Mouse (Mus musculus) myocyte (in vitro differentiated cells): ENCODE measurements around the gene A930009A15Rik. TPM values are rescaled to one million over a fixed set of nuclear protein-coding genes. Genes with fewer than 3 reads are reported as not detected.

Source experiments
- H3K27me3 ChIP-seq: one replicate; pipeline ENCODE4 v1.6.1; 2011; ENCODE audit not compliant: control insufficient read depth, insufficient read depth, insufficient read length
- H3K36me3 ChIP-seq: one replicate; pipeline ENCODE4 v1.6.1; 2011; ENCODE audit not compliant: control insufficient read depth, insufficient read depth
- H3K4me2 ChIP-seq: one replicate; pipeline ENCODE4 v1.6.1; 2011; ENCODE audit warnings: low read depth, control low read depth
- H3K4me3 ChIP-seq: one replicate; pipeline ENCODE4 v1.5.1; 2011; ENCODE audit warnings: mild to moderate bottlenecking, control low read depth, moderate library complexity
- H3K79me2 ChIP-seq: one replicate; pipeline ENCODE4 v1.6.1; 2011; ENCODE audit not compliant: control insufficient read depth, insufficient read depth
- H3ac ChIP-seq: one replicate; pipeline ENCODE4 v1.6.1; 2011; ENCODE audit not compliant: control insufficient read depth, insufficient read length
- CEBPB ChIP-seq: IDR thresholded peaks from 2 replicates; pipeline ENCODE4 v1.6.1; 2011; ENCODE audit warnings: mild to moderate bottlenecking, moderate library complexity; ENCODE audit not compliant: poor library complexity, insufficient read depth, severe bottlenecking
- E2F4 ChIP-seq: IDR thresholded peaks from one replicate; pipeline ENCODE4 v1.6.1; 2011; ENCODE audit warnings: mild to moderate bottlenecking, control low read depth, moderate library complexity; ENCODE audit not compliant: insufficient read depth
- MAX ChIP-seq: IDR thresholded peaks from one replicate; pipeline ENCODE4 v1.6.1; 2011; ENCODE audit warnings: low read depth, mild to moderate bottlenecking, control low read depth
- MYOD1 ChIP-seq, 3 experiments: IDR thresholded peaks; one replicate each; pipeline ENCODE4 v1.6.1; 2011; ENCODE audit warnings: control low read depth in 2 of 3, low read depth in 2 of 3, mild to moderate bottlenecking in 2 of 3, moderate library complexity in 1 of 3; ENCODE audit not compliant: insufficient read length in 2 of 3, control insufficient read depth in 1 of 3
- MYOG ChIP-seq, 3 experiments: IDR thresholded peaks; one replicate each; pipeline ENCODE4 v1.6.1; 2011; ENCODE audit warnings: control low read depth in 2 of 3, low read depth in 2 of 3, mild to moderate bottlenecking in 2 of 3; ENCODE audit not compliant: insufficient read length in 2 of 3, control insufficient read depth in 1 of 3, insufficient read depth in 1 of 3
- POLR2A ChIP-seq: IDR thresholded peaks from one replicate; pipeline ENCODE4 v1.6.1; 2011; ENCODE audit warnings: low read depth, mild to moderate bottlenecking, control low read depth, moderate library complexity; ENCODE audit not compliant: insufficient read length
- POLR2AphosphoS2 ChIP-seq: IDR thresholded peaks from one replicate; pipeline ENCODE4 v1.6.1; 2011; ENCODE audit warnings: low read depth, control low read depth; ENCODE audit not compliant: insufficient read length
- REST ChIP-seq: IDR thresholded peaks from one replicate; pipeline ENCODE4 v1.6.1; 2011; ENCODE audit warnings: mild to moderate bottlenecking, control low read depth, moderate library complexity; ENCODE audit not compliant: insufficient read depth, insufficient read length
- SRF ChIP-seq: IDR thresholded peaks from one replicate; pipeline ENCODE4 v1.6.1; 2011; ENCODE audit warnings: low read depth; ENCODE audit not compliant: control insufficient read depth, insufficient read length
- TCF12 ChIP-seq: IDR thresholded peaks from one replicate; pipeline ENCODE4 v1.6.1; 2011; ENCODE audit warnings: mild to moderate bottlenecking, control low read depth; ENCODE audit not compliant: poor library complexity, insufficient read depth, severe bottlenecking
- TCF3 ChIP-seq: IDR thresholded peaks from one replicate; pipeline ENCODE4 v1.6.1; 2011; ENCODE audit warnings: low read depth, control low read depth; ENCODE audit not compliant: insufficient read length
- USF1 ChIP-seq: IDR thresholded peaks from one replicate; pipeline ENCODE4 v1.6.1; 2011; ENCODE audit warnings: low read depth, mild to moderate bottlenecking, control low read depth, moderate library complexity
- polyA plus RNA-seq: library from polyadenylated mRNA; unstranded; fragments of >200 nt; fragmentation: generic; extraction: Trizol; gene quantifications from one replicate; pipeline ENCODE4 v1.2.1, GENCODE M21; 2012; ENCODE audit warnings: missing spikeins

Gene A930009A15Rik
- polyA plus RNA-seq, 1 experiment, result not detected

GRCm38 (mm10) chr10:115553352-115554113 is 16.3 kb upstream of the A930009A15Rik start:
- Histone ChIP-seq H3K4me2 (no peak overlapping the region), H3K4me3 (no peak overlapping the region), H3K79me2 (no peaks in the 10 kb centered on the region), H3K27me3 (no peaks in the 10 kb centered on the region), H3ac (no peak overlapping the region), H3K36me3 (no peaks in the 10 kb centered on the region)
- TF ChIP-seq TCF12, result no peak
- TF ChIP-seq SRF, result no peak
- no peak for TF ChIP-seq POLR2AphosphoS2
- TF ChIP-seq USF1, result no peak
- TF ChIP-seq REST, result no peak
- no peak for TF ChIP-seq MAX
- no peak for TF ChIP-seq MYOG (IDR thresholded peaks at IDR 0.05; ENCODE audit: control insufficient read depth in 1 of 3, insufficient read depth in 1 of 3, insufficient read length in 2 of 3, low read depth in 2 of 3)
- TF ChIP-seq E2F4, result no peak
- no peak for TF ChIP-seq CEBPB
- no peak for TF ChIP-seq MYOD1 (IDR thresholded peaks at IDR 0.05; ENCODE audit: control insufficient read depth in 1 of 3, insufficient read length in 2 of 3, low read depth in 2 of 3)
- TF ChIP-seq TCF3, result no peak
- no peak for TF ChIP-seq POLR2A

GRCm38 (mm10) chr10:115555191-115555765 is 14.5 kb upstream of the A930009A15Rik start:
- Histone ChIP-seq H3K36me3 (no peaks in the 10 kb centered on the region), H3K27me3 (no peaks in the 10 kb centered on the region)

GRCm38 (mm10) chr10:115556738-115557242 is 13.0 kb upstream of the A930009A15Rik start:
- Histone ChIP-seq H3K27me3 (no peaks in the 10 kb centered on the region), H3K4me2 (no peak overlapping the region), H3K79me2 (no peaks in the 10 kb centered on the region), H3K4me3 (no peak overlapping the region), H3ac (no peak overlapping the region), H3K36me3 (no peaks in the 10 kb centered on the region)
- TF ChIP-seq USF1, result no peak
- no peak for TF ChIP-seq MAX
- TF ChIP-seq CEBPB, result no peak
- no peak for TF ChIP-seq E2F4
- no peak for TF ChIP-seq TCF12
- no peak for TF ChIP-seq SRF
- TF ChIP-seq POLR2A, result no peak
- TF ChIP-seq REST, result no peak
- no peak for TF ChIP-seq MYOG (IDR thresholded peaks at IDR 0.05; ENCODE audit: control insufficient read depth in 1 of 3, insufficient read depth in 1 of 3, insufficient read length in 2 of 3, low read depth in 2 of 3)
- TF ChIP-seq POLR2AphosphoS2, result no peak
- TF ChIP-seq MYOD1 (IDR thresholded peaks at IDR 0.05; ENCODE audit: control insufficient read depth in 1 of 3, insufficient read length in 2 of 3, low read depth in 2 of 3), result no peak
- no peak for TF ChIP-seq TCF3

More at GRCm38 (mm10) chr10:115555191-115555765, 14.5 kb upstream of the A930009A15Rik start:
- no peaks in the 10 kb centered on the region for H3K79me2 ChIP-seq
- H3ac ChIP-seq, result no peak overlapping the region
- H3K4me2 ChIP-seq, result no peak overlapping the region
- no peak overlapping the region for H3K4me3 ChIP-seq
- TF ChIP-seq POLR2A (no peak), MYOG (IDR thresholded peaks at IDR 0.05; ENCODE audit: control insufficient read depth in 1 of 3, insufficient read depth in 1 of 3, insufficient read length in 2 of 3, low read depth in 2 of 3) (no peak), MAX (no peak), CEBPB (no peak), TCF12 (no peak), REST (no peak), SRF (no peak), E2F4 (no peak), MYOD1 (IDR thresholded peaks at IDR 0.05; ENCODE audit: control insufficient read depth in 1 of 3, insufficient read length in 2 of 3, low read depth in 2 of 3) (no peak), TCF3 (no peak), POLR2AphosphoS2 (no peak), USF1 (no peak)

- no peak overlapping the region for H3ac ChIP-seq
- no peak overlapping the region for H3K4me2 ChIP-seq
- no peaks in the 10 kb centered on the region for H3K79me2 ChIP-seq
- no peaks in the 10 kb centered on the region for H3K36me3 ChIP-seq
- H3K27me3 ChIP-seq, result no peaks in the 10 kb centered on the region
- peak; percentile 54; the same call in 1 of the 2 replicates for TF ChIP-seq CEBPB
- TF ChIP-seq MYOG (IDR thresholded peaks at IDR 0.05; ENCODE audit: control insufficient read depth in 1 of 3, insufficient read depth in 1 of 3, insufficient read length in 2 of 3, low read depth in 2 of 3), result no peak
- no peak overlapping the region for H3K4me3 ChIP-seq
Observed at GRCm38 (mm10) chr10:115561136-115561880, 8.5 kb upstream of the A930009A15Rik start.
